Mouse (Mus musculus): ENCODE measurements at regions not wholly inside any gene's neighbourhood (a gene's known extent, or its start where the extent isn't known, plus 50 kb on each side); places are given as distances from the start of the nearest gene placed in this dataset.

GRCm38 (mm10) chr2:50885280-50885923 lies 263.5 kb downstream of the Rnd3 start:
- TF ChIP-seq ZNF384 (IDR thresholded peaks at IDR 0.05; ENCODE audit: low read depth, low read length), result no peak
- TF ChIP-seq MAFK (IDR thresholded peaks at IDR 0.05; ENCODE audit: insufficient read depth, low read depth, low read length), result no peak
